Mouse (Mus musculus) limb, embryonic 15.5 days (tissue): ENCODE results near the gene Phf7. TPM values are rescaled to one million over a fixed set of nuclear protein-coding genes. Genes with fewer than 3 reads are reported as not detected.

ENCODE experiments used
- ATAC-seq: fragments of 200-750 bp; cut with Nextera tagmentation; 2 replicates; pipeline ENCODE4 v1.8.0; 2017; ENCODE audit warnings: low read depth, moderate TSS enrichment; ENCODE audit not compliant: insufficient number of reproducible peaks, low FRiP score, low TSS enrichment
- H3K27ac ChIP-seq: fragments of 300-500 bp; sonication (generic); 2 replicates; pipeline ENCODE4 v1.5.1; 2015; ENCODE audit warnings: moderate library complexity, mild to moderate bottlenecking, inconsistent platforms
- H3K27me3 ChIP-seq: fragments of 300-500 bp; sonication (generic); 2 replicates; pipeline ENCODE4 v1.6.1; 2015; ENCODE audit warnings: inconsistent platforms
- H3K36me3 ChIP-seq: fragments of 300-500 bp; sonication (generic); 2 replicates; pipeline ENCODE4 v1.6.1; 2015; ENCODE audit warnings: inconsistent platforms
- H3K4me1 ChIP-seq: fragments of 300-500 bp; sonication (generic); 2 replicates; pipeline ENCODE4 v1.6.1; 2015; ENCODE audit warnings: inconsistent platforms
- H3K4me2 ChIP-seq: fragments of 300-500 bp; sonication (generic); 2 replicates; pipeline ENCODE4 v1.6.1; 2015; ENCODE audit warnings: mild to moderate bottlenecking, inconsistent platforms
- H3K4me3 ChIP-seq: fragments of 300-500 bp; sonication (generic); 2 replicates; pipeline ENCODE4 v1.5.1; 2015; ENCODE audit warnings: mild to moderate bottlenecking, inconsistent platforms
- H3K9ac ChIP-seq: fragments of 300-500 bp; sonication (generic); 2 replicates; pipeline ENCODE4 v1.6.1; 2015; ENCODE audit warnings: inconsistent platforms
- H3K9me3 ChIP-seq: fragments of 300-500 bp; sonication (generic); 2 replicates; pipeline ENCODE4 v1.6.1; 2016; ENCODE audit warnings: inconsistent platforms
- WGBS: fragments of 180-500 bp; shearing (Covaris S2); methylation state at CpG from one replicate; pipeline ENCODE4 v1.1.7; 2015; 5-methylcytosine and 5-hydroxymethylcytosine counted together
- polyA plus RNA-seq: library from polyadenylated mRNA; unstranded; fragments of >200 nt; fragmentation: Nextera tagmentation; extraction: Ambion mirVana; gene quantifications from 2 replicates; pipeline ENCODE4 v1.2.1, GENCODE M21; 2015

The Phf7 gene
- polyA plus RNA-seq, 1 experiment from 2014 or later, result 9.5 TPM

GRCm38 (mm10) chr14:31193791-31194190 lies 57.3 kb downstream of the Phf7 start:
- no peak overlapping the region for H3K9ac ChIP-seq
- H3K4me2 ChIP-seq, result no peak overlapping the region
- H3K4me3 ChIP-seq, result no peak overlapping the region
- 0 out of 2 replicates have a peak, but pooled peaks cover 6% of the 10 kb centered on the region for H3K4me1 ChIP-seq
- H3K36me3 ChIP-seq, result peaks cover 86% of the 10 kb centered on the region
- no peak overlapping the region for H3K27ac ChIP-seq
- no peak for ATAC-seq
- H3K9me3 ChIP-seq, result no peaks in the 10 kb centered on the region
- 81% methylated on average over 7 of the region's 7 CpGs for WGBS
- H3K27me3 ChIP-seq, result no peaks in the 10 kb centered on the region

GRCm38 (mm10) chr14:31191936-31192335 lies 59.2 kb downstream of the Phf7 start:
- no peaks in the 10 kb centered on the region for H3K9me3 ChIP-seq
- peaks cover 95% of the 10 kb centered on the region for H3K36me3 ChIP-seq
- no peak for ATAC-seq
- WGBS, result 61% methylated on average over 2 of the region's 2 CpGs
- no peaks in the 10 kb centered on the region for H3K27me3 ChIP-seq
- no peak overlapping the region for H3K4me2 ChIP-seq
- no peak overlapping the region for H3K9ac ChIP-seq
- H3K27ac ChIP-seq, result no peak overlapping the region
- H3K4me1 ChIP-seq, result 0 out of 2 replicates have a peak, but pooled peaks cover 6% of the 10 kb centered on the region
- no peak overlapping the region for H3K4me3 ChIP-seq

GRCm38 (mm10) chr14:31189348-31189747 lies 61.8 kb downstream of the Phf7 start:
- H3K9ac ChIP-seq, result no peak overlapping the region
- H3K27me3 ChIP-seq, result no peaks in the 10 kb centered on the region
- no peak overlapping the region for H3K4me3 ChIP-seq
- H3K9me3 ChIP-seq, result no peaks in the 10 kb centered on the region
- no peak overlapping the region for H3K4me2 ChIP-seq
- H3K36me3 ChIP-seq, result peaks cover 99% of the 10 kb centered on the region
- WGBS, result 83% methylated on average over 3 of the region's 3 CpGs
- no peak for ATAC-seq
- no peaks in the 10 kb centered on the region for H3K4me1 ChIP-seq
- H3K27ac ChIP-seq, result peak overlapping the region; percentile 22; the same call in 1 of the 2 replicates

GRCm38 (mm10) chr14:31188771-31189181 lies 62.3 kb downstream of the Phf7 start:
- WGBS, result 79% methylated on average over 6 of the region's 6 CpGs
- peak overlapping the region; percentile 22; the same call in 1 of the 2 replicates for H3K27ac ChIP-seq
- no peak for ATAC-seq

More at GRCm38 (mm10) chr14:31188771-31189181, 62.3 kb downstream of the Phf7 start:
- Histone ChIP-seq H3K36me3 (peaks cover 100% of the 10 kb centered on the region), H3K4me2 (no peak overlapping the region), H3K9me3 (no peaks in the 10 kb centered on the region), H3K27me3 (no peaks in the 10 kb centered on the region), H3K9ac (no peak overlapping the region), H3K4me1 (no peaks in the 10 kb centered on the region), H3K4me3 (no peak overlapping the region)

Other genes starting within 250 kb of the Phf7 start
- 62.8 and 67.4 TPM in 2 replicates for gene Glt8d1, start 249.9 kb downstream of the Phf7 start, polyA plus RNA-seq
- gene Spcs1, start 249.6 kb downstream of the Phf7 start, polyA plus RNA-seq, result 417 and 446 TPM in 2 replicates
- 106 and 117 TPM in 2 replicates for gene Pbrm1, start 232.2 kb downstream of the Phf7 start, polyA plus RNA-seq
- gene Gnl3, start 232.2 kb downstream of the Phf7 start, polyA plus RNA-seq, result 105 and 113 TPM in 2 replicates
- 58.9 and 64.1 TPM in 2 replicates for gene Smim4, start 122.4 kb downstream of the Phf7 start, polyA plus RNA-seq
- 336 and 349 TPM in 2 replicates for gene Nt5dc2, start 120.3 kb downstream of the Phf7 start, polyA plus RNA-seq
- gene Stab1, start 82.7 kb downstream of the Phf7 start, polyA plus RNA-seq, result 42.5 and 44.4 TPM in 2 replicates
- 276 and 549 TPM in 2 replicates for gene Tnnc1, start 43.0 kb downstream of the Phf7 start, polyA plus RNA-seq
- gene Nisch, start 34.4 kb downstream of the Phf7 start, polyA plus RNA-seq, result 336 and 363 TPM in 2 replicates
- gene Sema3g, start 33.5 kb downstream of the Phf7 start, polyA plus RNA-seq, result 1.2 and 1.5 TPM in 2 replicates
- 74.5 and 75.4 TPM in 2 replicates for gene Bap1, start 133 bp upstream of the Phf7 start, polyA plus RNA-seq
- 6.0 and 6.1 TPM in 2 replicates for gene Dnah1, start 72.6 kb upstream of the Phf7 start, polyA plus RNA-seq
- 42.7 and 43.9 TPM in 2 replicates for gene Capn7, start 85.3 kb upstream of the Phf7 start, polyA plus RNA-seq
- 33.8 and 34.4 TPM in 2 replicates for gene Sh3bp5, start 184.8 kb upstream of the Phf7 start, polyA plus RNA-seq
- gene Eaf1, start 243.1 kb upstream of the Phf7 start, polyA plus RNA-seq, result 20.6 and 20.7 TPM in 2 replicates
- 57.4 and 65.6 TPM in 2 replicates for gene Mettl6, start 243.7 kb upstream of the Phf7 start, polyA plus RNA-seq